Mouse (Mus musculus) kidney, postnatal 10 days (tissue): ENCODE measurements around the gene 4930503B20Rik.
A peak's percentile ranks its signal among the peaks of the same experiment; 100 is the strongest.

Experiments
- DNase-seq: peaks from one replicate; pipeline ENCODE4 v3.0.0; 2021; ENCODE audit warnings: mixed read lengths

The 4930503B20Rik gene

DNA sequence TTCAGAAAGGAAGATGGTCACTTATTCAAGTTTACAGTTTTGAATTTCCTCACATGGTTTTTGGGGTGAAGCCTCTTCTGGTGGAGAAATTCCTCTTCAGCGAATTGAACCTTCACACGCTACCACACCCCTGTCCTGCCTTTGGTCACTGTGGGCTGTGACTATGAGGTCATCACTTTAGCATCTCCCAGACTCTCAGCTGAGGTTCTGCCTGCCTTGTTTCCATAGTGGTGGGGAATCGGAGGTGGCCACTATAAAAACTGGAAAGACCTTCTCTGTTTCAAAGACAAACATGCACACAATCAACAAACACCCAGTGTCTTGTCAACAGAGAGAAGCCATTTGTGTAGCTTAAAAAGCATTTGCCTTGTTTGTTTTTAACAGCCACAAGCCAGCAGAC is at the start of gene 4930503B20Rik:
Gene 4930503B20Rik, minus strand, starts transcription at position 101 of the 400 bp plus-strand sequence.
- DNase-seq = no peak

DNA sequence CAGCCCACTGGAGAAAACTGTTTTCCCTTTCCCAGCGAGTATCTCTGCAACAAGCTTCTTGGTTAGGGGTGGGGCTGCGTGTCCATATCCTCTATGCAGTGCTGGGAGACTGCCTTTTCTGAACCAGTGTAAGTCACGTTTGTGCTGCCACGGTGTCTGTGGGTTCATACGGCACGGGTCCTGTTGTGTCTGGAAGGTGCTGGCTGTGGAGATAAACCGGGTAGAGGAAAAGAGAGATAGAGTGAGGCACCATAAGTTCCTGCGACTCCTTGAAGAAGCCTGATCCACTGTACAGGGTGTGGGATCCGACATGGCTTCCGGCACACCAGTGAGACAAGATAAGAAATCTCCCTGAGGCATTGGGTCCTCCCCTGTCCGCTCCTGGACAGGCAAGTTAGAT is 48.9 kb upstream of the 4930503B20Rik start:
- no peak for DNase-seq

DNA sequence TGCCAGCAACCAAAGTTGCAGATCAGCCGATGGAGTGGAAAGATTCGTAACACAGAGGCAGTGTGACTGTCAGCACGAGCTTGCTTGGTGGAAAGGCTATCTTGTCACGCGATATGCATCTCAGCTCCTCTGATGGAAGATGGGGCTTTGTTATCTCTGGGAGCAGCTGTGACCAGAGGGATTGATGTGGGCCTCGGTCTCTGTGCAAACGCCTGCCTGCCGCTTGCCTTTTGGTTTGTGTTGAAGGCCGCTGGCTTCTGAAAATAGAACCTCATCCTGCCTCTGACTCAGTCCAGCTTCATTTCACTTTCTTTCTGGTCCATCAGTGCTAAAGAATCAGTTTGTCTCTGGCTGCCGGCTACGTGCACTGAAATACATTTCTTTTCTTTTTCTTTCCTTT is 47.9 kb upstream of the 4930503B20Rik start:
- no peak for DNase-seq

DNA sequence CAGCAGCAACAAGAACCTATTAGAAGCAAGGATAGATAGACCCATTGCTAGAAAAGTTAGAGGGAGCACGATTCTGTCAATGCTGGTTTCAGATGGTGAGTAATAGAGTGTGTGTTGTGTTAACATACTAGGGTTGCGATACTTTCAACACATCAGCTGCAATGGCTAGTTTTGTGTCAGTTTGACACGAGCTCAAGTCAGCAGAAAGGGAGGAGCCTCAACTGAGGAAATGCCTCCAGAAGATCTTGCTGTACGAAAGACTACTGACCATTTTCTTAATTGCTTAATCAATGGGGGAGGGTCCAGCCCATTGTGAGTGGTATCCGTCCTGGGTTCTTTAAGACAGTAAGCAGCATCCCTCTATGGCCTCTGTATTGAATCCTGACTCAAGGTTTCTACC is 41.4 kb upstream of the 4930503B20Rik start:
- DNase-seq = no peak

DNA sequence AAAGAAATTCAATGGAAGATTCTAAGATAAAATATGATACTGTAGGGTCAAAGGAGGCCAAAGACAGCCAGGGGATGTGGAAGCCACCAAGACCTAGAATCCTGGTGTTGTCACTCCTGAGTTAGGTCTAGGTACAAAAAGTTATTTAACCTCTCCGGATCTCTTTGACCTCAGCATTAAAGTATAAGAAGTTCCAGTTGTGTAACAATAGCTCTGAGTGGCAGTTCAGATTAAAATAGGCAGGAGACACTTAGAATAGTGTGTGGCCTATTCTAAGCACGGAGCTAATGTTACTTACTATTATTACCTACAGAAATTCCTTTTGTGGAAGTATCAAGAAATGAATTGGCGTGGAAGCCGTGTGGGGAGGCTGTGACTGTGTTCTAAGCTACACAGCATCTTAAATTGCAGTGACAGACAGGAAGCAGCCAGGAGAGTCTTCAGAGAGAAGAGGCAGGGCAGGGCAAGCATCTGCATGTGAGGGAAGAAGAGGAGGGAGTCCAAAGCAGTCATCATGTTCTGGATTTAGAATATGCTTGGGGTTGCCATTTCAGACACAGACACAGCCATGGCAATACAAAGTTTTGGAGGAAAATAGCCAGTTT is 36.1 kb upstream of the 4930503B20Rik start:
- no peak for DNase-seq

DNA sequence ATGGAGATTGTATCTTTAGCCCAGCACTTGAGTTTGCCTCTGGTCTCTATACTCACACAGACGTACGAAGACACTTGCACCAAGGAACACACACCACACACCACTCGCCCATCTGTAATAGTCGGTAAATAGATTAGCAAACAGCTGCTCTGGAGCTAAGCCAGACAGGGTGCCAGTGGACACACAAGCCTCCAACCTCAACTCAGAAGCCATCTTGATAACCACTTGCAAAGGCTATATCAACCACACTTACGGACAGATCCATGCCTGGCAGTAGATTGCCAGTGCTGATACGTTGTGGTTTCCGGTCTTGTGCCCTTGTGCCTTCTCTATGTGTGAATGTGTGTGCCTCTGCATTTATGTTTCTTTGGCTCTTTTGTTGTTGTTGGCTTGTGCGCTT is 35.3 kb upstream of the 4930503B20Rik start:
- DNase-seq = no peak

DNA sequence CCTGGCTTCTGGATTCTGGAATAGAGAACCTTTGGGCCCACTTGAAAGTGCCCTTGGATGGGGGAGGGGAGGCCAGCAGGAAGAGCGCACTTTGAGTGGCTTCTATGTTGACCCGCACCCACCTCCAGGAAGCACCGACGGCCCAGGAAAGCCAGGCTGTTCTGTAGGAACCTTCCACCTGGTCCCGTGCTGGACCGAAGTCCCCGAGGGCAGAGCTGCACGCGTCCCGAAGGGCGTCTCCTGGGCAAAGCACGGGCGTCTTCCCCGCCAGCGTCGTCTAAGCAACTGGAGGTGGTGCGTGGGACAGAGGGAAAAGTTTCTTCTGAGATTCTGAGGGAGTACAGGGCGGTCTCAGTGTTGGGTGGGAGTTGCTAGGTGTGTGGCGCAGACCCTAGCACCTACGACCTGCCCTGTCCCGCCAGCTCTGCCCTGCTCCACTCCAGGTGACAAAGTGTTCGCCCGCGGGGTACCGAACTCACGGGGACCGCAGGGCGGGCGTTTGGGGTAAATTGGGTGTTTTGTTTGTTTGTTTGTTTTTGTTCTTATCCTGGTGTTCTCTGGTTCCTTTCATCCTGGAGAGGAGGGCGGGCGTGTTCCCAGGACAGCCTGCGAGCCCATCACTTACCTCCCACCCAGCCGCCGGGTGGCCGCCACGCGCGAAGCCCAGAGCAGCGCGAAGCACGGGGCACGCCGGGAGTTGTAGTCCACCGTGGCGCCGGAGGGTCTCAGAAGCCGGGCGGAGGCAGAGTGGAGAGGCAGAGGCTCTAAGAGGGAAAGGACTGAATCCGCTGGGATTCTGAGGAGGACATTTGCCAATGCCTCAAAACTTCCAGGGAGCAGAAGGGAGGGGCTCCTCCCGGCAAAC is 33.9 kb upstream of the 4930503B20Rik start, which contains the start of gene Samd13:
Gene Samd13, minus strand, starts transcription at position 782 of the 865 bp plus-strand sequence.
- DNase-seq = peak; percentile 84

DNA sequence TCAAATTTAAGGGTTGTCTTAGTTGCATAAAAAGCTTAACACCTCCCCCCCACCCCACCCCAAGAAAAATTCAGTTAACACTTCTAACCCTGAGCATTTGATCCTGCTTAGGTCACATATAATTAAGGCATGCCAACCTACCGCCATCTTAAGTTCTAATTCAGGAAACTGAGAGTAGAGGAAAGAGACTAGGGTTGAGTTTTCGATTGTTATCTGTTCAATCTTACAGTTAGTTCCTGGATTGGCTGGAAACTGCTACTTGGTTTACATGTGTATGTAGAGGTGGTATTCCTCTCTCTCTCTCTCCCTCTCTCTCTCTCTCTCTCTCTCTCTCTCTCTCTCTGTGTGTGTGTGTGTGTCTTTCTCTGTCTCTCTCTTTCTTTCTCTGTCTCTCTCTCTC is 32.0 kb upstream of the 4930503B20Rik start:
- no peak for DNase-seq

DNA sequence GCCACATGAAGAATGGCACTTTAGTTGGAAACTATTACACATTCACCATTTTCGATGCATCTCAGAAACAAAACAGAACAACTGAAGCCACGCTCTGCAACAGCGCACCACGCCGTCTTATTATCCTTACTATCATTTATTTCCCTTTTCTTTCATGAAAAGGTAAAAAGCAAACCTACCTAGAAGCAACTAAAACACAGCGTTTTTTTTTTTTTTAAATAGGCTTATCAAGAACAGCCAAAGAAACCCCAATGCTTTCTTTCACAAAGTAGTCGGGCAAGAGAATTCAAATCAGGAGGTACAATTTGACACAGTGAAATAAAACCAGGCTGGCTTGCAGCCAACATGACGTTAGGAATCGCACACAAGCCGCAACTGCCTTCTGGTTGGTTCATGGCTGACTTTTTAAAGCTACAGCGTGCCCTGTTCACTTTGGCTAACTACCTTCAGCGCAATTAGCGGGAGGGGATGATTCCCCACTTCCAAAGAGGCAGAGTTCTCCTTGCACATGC is 31.1 kb upstream of the 4930503B20Rik start:
- peak; percentile 79 for DNase-seq

DNA sequence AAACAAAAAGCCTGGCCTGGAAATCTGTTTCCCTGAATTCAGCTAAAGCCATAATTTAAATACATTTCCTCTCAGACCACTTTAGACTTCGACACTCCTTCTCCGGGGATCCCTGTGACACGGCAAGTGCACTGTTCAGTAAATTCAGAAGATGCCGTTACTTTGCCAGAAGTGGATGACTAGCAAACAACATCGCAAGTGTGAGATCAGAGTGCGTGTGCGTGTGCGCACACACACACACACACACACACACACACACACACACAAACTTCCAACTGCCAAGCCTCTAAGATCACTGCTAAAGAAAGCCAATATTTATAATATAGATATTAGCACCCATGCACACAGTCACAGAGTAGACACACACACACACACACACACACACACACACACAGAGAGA is 30.6 kb upstream of the 4930503B20Rik start:
- DNase-seq = no peak

DNA sequence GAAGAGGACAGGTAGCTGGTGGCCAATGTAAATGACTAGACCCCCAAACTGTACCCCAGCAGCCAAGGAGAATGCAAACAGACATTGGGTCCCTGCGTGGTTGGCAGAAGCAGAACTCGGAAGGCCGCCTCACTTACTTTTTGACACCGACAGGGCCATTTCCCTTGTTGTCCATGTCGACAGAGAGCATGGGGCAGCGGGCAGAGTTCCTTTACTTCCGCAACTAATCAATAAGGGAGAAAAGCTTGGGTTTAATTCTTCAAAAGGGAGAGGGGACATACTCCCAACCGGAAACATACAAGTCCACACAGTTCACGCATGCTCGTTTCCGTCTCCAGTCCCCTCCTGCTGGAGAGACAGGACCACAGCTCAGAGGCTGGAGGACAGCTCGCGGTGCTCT is 29.5 kb upstream of the 4930503B20Rik start:
- DNase-seq = no peak

DNA sequence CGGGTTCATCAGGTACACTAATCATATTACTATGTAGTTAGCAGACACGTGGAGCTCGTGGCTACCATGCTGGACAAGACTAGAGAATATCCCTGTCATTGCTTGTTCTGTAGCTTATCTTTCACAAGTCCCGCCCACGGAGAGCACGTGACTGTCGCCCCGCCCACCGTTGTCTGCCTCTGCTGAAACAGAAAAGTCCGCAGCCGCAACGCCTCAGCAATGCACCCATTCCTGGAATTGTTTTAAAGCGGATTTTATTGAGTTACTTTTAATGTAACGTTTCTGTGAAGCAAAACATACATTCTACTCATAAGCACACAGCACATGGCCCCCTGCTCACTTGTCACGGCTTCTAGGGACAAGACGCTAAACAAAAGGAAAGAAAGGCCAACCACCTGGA is 28.5 kb upstream of the 4930503B20Rik start:
- no peak for DNase-seq

DNA sequence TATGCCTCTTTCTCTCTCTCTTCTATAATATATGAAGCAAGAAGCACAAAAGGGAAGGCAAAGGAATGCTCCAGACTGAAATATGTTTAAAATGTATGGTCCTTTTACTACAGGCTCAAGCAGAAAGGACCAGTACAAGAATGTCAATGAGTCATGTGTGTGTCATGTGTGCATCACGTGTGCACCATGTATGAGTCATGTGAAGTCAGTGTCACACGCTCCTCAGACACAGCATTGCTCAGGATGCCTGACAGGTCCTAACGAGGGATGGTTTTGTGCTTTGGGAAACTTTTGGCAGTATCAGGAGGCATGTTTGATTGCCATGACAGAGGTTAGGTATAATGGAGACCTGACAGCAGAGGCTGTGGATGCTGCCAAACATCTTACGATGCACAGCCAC is 25.1 kb upstream of the 4930503B20Rik start:
- DNase-seq = no peak

DNA sequence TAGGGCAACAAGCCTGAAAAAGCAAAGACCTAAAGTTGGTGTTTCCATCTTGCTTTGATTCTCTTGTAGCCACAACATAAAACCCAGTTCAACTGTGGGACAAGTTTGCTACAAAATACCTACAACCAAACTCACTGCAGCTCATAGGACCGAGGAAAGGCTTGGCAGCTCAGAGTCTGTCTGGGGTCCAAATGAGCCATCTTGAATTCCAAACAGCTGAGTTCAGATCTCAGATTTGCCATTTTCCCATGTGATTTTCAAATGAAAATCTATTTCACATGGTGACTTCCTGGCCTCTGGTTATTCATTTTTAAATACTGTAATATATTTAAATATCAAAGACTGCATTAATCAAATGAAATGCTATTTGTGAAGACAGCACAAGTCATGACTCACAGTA is 24.0 kb upstream of the 4930503B20Rik start:
- no peak for DNase-seq

DNA sequence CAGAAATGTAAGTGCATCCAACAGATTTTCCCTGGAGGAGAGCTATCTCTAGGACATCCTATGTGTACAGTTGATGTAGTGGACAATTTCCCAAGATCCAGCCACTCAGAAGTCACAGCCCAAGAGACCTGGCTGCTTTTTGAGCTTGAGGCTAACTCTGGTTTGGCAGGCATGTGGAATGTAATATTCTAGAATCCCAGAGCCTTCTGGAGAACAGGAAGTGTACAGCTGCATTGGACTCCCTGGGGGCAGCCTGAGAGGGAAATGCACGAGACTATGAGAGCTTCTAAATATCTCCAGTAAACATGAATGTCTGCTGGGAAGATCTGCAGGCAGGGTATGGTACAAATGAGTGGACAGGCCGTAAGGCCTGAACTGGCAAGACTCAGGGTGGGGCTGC is 20.0 kb upstream of the 4930503B20Rik start:
- peak; percentile 43 for DNase-seq

DNA sequence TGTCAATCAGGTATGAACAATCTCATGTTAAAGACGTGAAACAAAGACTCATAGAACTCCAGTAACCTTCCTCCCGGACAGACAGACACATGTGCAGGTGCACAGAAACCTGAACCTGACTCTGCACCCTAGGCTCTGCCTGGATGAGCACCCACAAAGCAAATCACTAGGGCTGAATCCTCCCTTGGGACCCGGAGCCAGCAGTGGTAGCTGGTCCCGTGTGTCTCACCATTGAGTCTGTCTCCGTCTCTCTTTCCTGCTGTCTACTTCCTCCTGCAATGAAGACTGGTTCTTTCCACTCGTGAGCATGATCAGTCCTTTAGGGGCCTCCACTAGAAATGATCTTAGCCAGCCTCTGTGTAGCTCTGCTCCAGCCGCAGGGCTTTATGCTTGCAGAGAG is 10.8 kb upstream of the 4930503B20Rik start:
- no peak for DNase-seq

DNA sequence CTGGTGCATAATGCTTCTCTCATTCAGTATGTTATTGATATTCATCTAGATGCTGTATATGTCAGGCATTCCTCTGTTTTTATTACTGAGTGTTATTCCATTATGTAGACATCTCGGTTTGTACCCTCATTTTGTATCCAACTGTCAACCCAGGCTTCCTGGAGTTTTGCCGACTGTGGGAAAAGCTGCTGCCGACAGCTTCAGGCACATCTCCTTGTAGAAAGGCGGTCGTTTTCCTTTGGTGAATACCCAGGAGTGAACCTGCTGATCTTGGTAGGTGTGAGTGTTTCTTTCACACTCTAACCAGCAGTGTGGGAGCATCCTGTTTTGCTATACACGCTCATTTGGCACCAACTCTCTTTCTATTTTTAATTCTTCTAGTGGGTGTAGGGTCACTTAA is 9.9 kb upstream of the 4930503B20Rik start:
- no peak for DNase-seq

DNA sequence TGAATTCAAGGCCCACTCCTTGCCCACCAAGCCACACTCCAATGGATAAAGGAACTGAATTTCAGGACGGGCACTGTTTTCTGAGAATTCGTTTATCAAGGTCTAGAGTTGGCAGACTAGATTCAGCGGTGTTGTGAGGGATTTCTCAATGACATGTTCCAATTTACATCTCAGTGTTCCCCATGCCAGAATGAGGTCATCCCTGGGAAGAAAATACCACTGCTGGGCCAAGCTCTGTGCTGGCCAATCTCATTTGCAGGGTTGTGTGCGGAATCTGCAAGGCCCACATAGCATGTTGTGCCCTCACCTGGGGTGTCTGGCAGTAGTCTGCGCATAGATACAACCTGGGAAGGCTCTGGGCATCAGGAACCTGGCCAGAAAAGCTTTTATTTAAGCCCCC is 8.2 kb upstream of the 4930503B20Rik start:
- no peak for DNase-seq

DNA sequence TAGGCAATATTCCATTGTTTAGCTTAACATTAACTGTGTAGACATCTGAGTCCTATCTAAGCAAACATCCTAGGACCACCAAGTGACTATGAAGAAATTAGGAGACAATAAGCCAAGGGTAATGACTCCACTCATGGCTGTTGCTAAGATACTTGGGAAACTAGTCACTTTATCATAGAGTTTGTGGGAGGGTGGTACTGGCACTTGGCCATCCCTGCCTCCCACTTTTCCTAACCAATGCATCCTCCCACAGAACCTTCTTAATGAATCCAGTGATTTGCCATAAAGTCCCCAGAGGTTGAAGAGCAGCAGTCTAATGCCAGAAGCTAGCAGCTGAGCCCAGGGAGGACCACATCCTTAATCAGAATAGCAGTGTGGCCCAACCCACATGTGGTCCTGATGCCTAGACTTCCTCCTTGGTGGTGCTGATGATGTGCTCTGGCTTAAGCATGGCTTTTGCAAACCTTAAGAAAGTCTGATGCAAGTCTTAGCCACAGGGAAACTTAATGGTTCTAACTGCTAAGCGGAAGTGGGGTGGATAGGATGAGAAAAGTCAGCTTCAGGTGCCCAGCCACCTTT is 7.0 kb upstream of the 4930503B20Rik start:
- DNase-seq = no peak

DNA sequence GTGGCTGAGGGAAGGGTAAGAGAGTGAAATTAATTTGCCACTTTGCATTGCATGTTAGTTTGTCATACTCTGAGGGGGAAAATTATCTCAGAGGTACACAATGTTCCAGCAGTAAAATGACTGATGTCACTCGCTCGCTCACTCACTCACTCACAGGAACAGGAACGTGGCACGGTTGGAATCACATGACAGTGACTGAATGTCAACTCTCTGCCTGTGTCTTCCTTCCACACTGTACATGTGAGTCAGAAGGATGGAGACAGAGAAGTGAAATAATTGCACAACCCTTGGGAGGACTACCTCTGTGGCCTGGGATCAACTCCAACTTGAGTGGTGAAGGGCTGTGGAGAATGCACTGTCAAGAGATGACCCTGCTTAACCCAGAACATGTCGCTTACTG is 6.3 kb upstream of the 4930503B20Rik start:
- no peak for DNase-seq

DNA sequence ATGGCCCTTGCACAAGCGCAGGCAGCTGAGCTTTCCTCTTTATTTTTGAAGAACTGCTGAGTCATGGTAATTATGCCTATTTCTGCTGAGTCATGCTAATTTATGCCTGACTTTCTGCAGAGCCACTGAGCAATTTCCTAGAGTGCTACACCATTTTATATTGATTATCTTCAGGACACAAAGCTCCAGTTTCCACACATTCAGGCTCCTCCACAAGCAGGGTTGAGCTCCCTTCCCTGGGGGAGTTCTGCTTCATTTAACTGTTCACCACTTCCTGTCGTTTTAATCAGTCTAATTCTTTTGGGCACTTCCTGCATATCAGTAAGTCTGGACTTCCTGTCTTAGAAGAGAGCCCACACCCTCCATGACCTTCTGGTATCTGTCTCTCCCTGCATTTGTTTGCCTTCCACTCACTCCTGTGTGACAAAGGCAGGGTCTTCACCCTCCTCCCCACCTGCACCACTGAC is 4.0 kb upstream of the 4930503B20Rik start:
- no peak for DNase-seq

DNA sequence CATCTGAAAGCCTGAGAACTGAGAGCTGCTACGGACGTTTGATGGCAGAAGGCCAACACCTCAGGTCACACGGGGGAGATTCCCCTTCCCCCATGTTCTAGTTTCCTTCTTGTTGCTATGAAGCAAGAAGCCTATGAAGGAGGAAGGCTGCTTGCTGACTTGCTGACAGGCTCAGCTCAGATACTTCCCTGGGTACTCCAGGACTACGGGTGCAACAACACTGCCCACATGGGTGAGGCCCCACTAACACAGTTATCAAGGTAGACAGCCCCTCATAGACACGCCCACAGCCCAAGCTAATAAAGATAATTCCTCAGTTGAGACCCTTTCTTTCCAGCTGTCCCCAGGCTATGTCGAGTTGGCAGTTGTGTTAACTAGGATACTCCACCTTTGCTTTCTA is 2.6 kb upstream of the 4930503B20Rik start:
- no peak for DNase-seq

DNA sequence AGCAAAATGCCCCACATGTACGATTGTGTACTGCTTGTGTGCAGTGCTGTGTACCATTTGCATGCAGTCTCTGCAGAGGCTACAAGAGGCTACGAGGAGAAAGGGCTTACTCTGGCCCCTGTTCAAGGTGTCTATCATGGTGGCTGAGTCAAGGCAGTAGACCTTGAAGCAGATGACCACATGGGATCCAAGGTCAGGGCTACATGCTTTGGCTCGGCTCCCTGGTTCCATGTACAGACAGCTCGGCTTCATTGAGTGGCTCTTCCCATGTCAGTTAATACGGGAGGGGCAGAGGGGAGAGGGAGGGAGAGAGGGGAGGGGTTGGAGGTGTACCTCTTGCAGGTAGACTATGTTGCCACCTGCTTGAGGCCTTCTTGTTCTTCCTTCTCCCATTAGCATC is 1.3 kb upstream of the 4930503B20Rik start:
- no peak for DNase-seq

DNA sequence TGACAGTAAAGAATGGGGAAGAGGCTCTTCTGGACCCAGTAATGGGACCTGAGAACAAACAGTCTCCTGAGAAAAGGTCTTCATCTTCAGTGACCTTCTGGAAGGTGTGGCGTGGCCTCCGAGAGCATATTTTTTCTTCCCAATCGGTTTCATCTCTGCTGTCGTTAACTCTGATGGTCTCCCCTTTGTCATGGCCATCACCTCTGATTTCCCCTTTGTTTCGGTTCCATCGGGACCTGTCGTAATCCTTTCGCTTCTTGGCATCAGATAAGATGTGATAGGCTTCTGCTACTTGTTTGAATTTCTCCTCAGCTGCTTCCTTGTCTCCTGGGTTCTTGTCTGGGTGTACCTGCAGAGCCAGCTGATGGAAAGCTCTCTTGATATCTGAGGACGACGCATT is 401 bp downstream of the 4930503B20Rik start:
- no peak for DNase-seq
